Mouse (Mus musculus) neural tube, embryonic 14.5 days (tissue): ENCODE measurements around the gene Klhl12. TPM values are rescaled to one million over a fixed set of nuclear protein-coding genes. Genes with fewer than 3 reads are reported as not detected.

Experiments
- ATAC-seq: fragments of 200-750 bp; cut with Nextera tagmentation; 2 replicates; pipeline ENCODE4 v1.8.0; 2017; ENCODE audit warnings: low read depth, mild to moderate bottlenecking, moderate TSS enrichment, moderate library complexity
- H3K27ac ChIP-seq: fragments of 300-500 bp; sonication (generic); 2 replicates; pipeline ENCODE4 v1.5.1; 2014; ENCODE audit warnings: low read depth, mild to moderate bottlenecking, control low read depth, low read length, moderate library complexity, mixed read lengths
- H3K27me3 ChIP-seq: fragments of 300-500 bp; sonication (generic); 2 replicates; pipeline ENCODE4 v1.6.1; 2014; ENCODE audit warnings: low read length; ENCODE audit not compliant: control insufficient read depth, insufficient read depth
- H3K36me3 ChIP-seq: fragments of 300-500 bp; sonication (generic); 2 replicates; pipeline ENCODE4 v1.6.1; 2014; ENCODE audit warnings: low read length, mixed read lengths; ENCODE audit not compliant: control insufficient read depth, insufficient read depth
- H3K4me1 ChIP-seq: fragments of 300-500 bp; sonication (generic); 2 replicates; pipeline ENCODE4 v1.6.1; 2014; ENCODE audit warnings: low read length; ENCODE audit not compliant: control insufficient read depth, insufficient read depth
- H3K4me2 ChIP-seq: fragments of 300-500 bp; sonication (generic); 2 replicates; pipeline ENCODE4 v1.6.1; 2014; ENCODE audit warnings: mild to moderate bottlenecking, low read depth, low read length, control low read depth
- H3K4me3 ChIP-seq: fragments of 300-500 bp; sonication (generic); 2 replicates; pipeline ENCODE4 v1.5.1; 2014; ENCODE audit warnings: low read depth, low read length, control low read depth, mixed read lengths
- H3K9ac ChIP-seq: fragments of 300-500 bp; sonication (generic); replicated peaks from 2 replicates; pipeline ENCODE4 v1.6.1; 2014; ENCODE audit warnings: low read depth, mild to moderate bottlenecking, control low read depth, low read length, mixed read lengths
- H3K9me3 ChIP-seq: fragments of 300-500 bp; sonication (generic); 2 replicates; pipeline ENCODE4 v1.6.1; 2016; ENCODE audit warnings: low read length; ENCODE audit not compliant: control insufficient read depth
- WGBS: fragments of 180-500 bp; shearing (Covaris S2); extraction: QIAGEN DNeasy Blood & Tissue Kit; methylation state at CpG from one replicate; pipeline ENCODE4 v1.1.7; 2014; 5-methylcytosine and 5-hydroxymethylcytosine counted together
- polyA plus RNA-seq: library from polyadenylated mRNA; unstranded; fragments of >200 nt; fragmentation: Nextera tagmentation; extraction: Ambion mirVana; gene quantifications from 2 replicates; pipeline ENCODE4 v1.2.1, GENCODE M21; 2014

Gene Klhl12
- polyA plus RNA-seq, 1 experiment from 2014 or later: 29.0 TPM

GRCm38 (mm10) chr1:134484623-134485022 lies 29.3 kb downstream of the Klhl12 start:
- H3K4me1 ChIP-seq: no peaks in the 10 kb centered on the region
- 95% methylated on average over 2 of the region's 2 CpGs for WGBS
- no peak overlapping the region for H3K27ac ChIP-seq
- H3K9ac ChIP-seq: no peak overlapping the region
- no peaks in the 10 kb centered on the region for H3K27me3 ChIP-seq
- no peak overlapping the region for H3K4me2 ChIP-seq
- peaks cover 10% of the 10 kb centered on the region for H3K36me3 ChIP-seq
- no peak for ATAC-seq
- no peak overlapping the region for H3K4me3 ChIP-seq
- H3K9me3 ChIP-seq: no peaks in the 10 kb centered on the region

- 95% methylated on average over 6 of the region's 6 CpGs for WGBS
- H3K36me3 ChIP-seq: peaks cover 12% of the 10 kb centered on the region
- ATAC-seq: no peak
- H3K27ac ChIP-seq: no peak overlapping the region
- H3K4me3 ChIP-seq: no peak overlapping the region
- no peak overlapping the region for H3K4me2 ChIP-seq
- no peaks in the 10 kb centered on the region for H3K27me3 ChIP-seq
- 0 out of 2 replicates have a peak, but pooled peaks cover 4% of the 10 kb centered on the region for H3K4me1 ChIP-seq
- no peaks in the 10 kb centered on the region for H3K9me3 ChIP-seq
- H3K9ac ChIP-seq: no peak overlapping the region
These were observed 35.8 kb downstream of the Klhl12 start for GRCm38 (mm10) chr1:134490903-134491801.

- H3K36me3 ChIP-seq: peaks cover 12% of the 10 kb centered on the region
- H3K4me2 ChIP-seq: no peak overlapping the region
- H3K4me1 ChIP-seq: 0 out of 2 replicates have a peak, but pooled peaks cover 5% of the 10 kb centered on the region
- H3K27ac ChIP-seq: no peak overlapping the region
- 84% methylated on average over 7 of the region's 7 CpGs for WGBS
- no peak overlapping the region for H3K4me3 ChIP-seq
- no peaks in the 10 kb centered on the region for H3K27me3 ChIP-seq
- no peak for ATAC-seq
- no peaks in the 10 kb centered on the region for H3K9me3 ChIP-seq
- H3K9ac ChIP-seq: no peak overlapping the region
These were observed 36.9 kb downstream of the Klhl12 start for GRCm38 (mm10) chr1:134492276-134492675.

GRCm38 (mm10) chr1:134493496-134493895 lies 38.2 kb downstream of the Klhl12 start:
- ATAC-seq: no peak
- Histone ChIP-seq H3K36me3 (peaks cover 12% of the 10 kb centered on the region), H3K4me1 (0 out of 2 replicates have a peak, but pooled peaks cover 5% of the 10 kb centered on the region), H3K4me2 (peak overlapping the region; percentile 60; the same call in 1 of the 2 replicates), H3K27me3 (no peaks in the 10 kb centered on the region), H3K4me3 (no peak overlapping the region; the same call in 1 of the 2 replicates), H3K9me3 (no peaks in the 10 kb centered on the region), H3K9ac (peak overlapping the region; percentile 41; the same call in 1 of the 2 replicates), H3K27ac (no peak overlapping the region)
- WGBS: 75% methylated on average over 2 of the region's 2 CpGs

GRCm38 (mm10) chr1:134493956-134494355 lies 38.6 kb downstream of the Klhl12 start:
- peak; percentile 20; the same call in 1 of the 2 replicates for ATAC-seq
- peak overlapping the region; percentile 93 for H3K27ac ChIP-seq
- 23% methylated on average over 5 of the region's 5 CpGs for WGBS
- H3K27me3 ChIP-seq: no peaks in the 10 kb centered on the region
- H3K4me1 ChIP-seq: 0 out of 2 replicates have a peak, but pooled peaks cover 5% of the 10 kb centered on the region
- H3K4me3 ChIP-seq: peak overlapping the region; percentile 68
- H3K9me3 ChIP-seq: no peaks in the 10 kb centered on the region
- peak overlapping the region; percentile 41; the same call in 1 of the 2 replicates for H3K9ac ChIP-seq
- peaks cover 12% of the 10 kb centered on the region for H3K36me3 ChIP-seq
- H3K4me2 ChIP-seq: peak overlapping the region; percentile 60

GRCm38 (mm10) chr1:134494428-134495215 lies 39.3 kb downstream of the Klhl12 start, which contains the start of gene Rabif:
Gene Rabif (plus strand): TSS chr1:134494648.
- Histone ChIP-seq H3K4me3 (peak within 1 kb of the TSS; percentile 68), H3K27ac (peak within 1 kb of the TSS; percentile 93), H3K27me3 (no peaks in the 10 kb centered on the region), H3K9me3 (no peaks in the 10 kb centered on the region), H3K9ac (peak within 1 kb of the TSS; percentile 64), H3K4me1 (0 out of 2 replicates have a peak, but pooled peaks cover 5% of the 10 kb centered on the region), H3K36me3 (peaks cover 6% of the 10 kb centered on the region), H3K4me2 (peak within 1 kb of the TSS; percentile 60)
- ATAC-seq: peak; percentile 99
- under 1% methylated on average over 58 of the region's 58 CpGs for WGBS

- Histone ChIP-seq H3K4me2 (peak overlapping the region; percentile 60), H3K4me1 (0 out of 2 replicates have a peak, but pooled peaks cover 5% of the 10 kb centered on the region), H3K27ac (peak overlapping the region; percentile 93), H3K9ac (peak overlapping the region; percentile 64), H3K9me3 (no peaks in the 10 kb centered on the region), H3K27me3 (no peaks in the 10 kb centered on the region), H3K36me3 (peaks cover 3% of the 10 kb centered on the region; the same call in 1 of the 2 replicates), H3K4me3 (peak overlapping the region; percentile 68)
- no peak for ATAC-seq
- WGBS: 19% methylated on average over 5 of the region's 5 CpGs
These were observed 39.8 kb downstream of the Klhl12 start for GRCm38 (mm10) chr1:134495216-134495539.

- Histone ChIP-seq H3K4me3 (no peak overlapping the region), H3K4me1 (0 out of 2 replicates have a peak, but pooled peaks cover 5% of the 10 kb centered on the region), H3K27me3 (no peaks in the 10 kb centered on the region), H3K4me2 (no peak overlapping the region), H3K27ac (no peak overlapping the region), H3K36me3 (no peaks in the 10 kb centered on the region), H3K9me3 (no peaks in the 10 kb centered on the region), H3K9ac (no peak overlapping the region)
- WGBS: 90% methylated on average over 10 of the region's 10 CpGs
- ATAC-seq: no peak
These were observed 40.7 kb downstream of the Klhl12 start for GRCm38 (mm10) chr1:134495991-134496390.
